Mouse (Mus musculus) adrenal gland, adult 18-20 months (tissue): ENCODE data around the gene Atg4d. TPM values are rescaled to one million over a fixed set of nuclear protein-coding genes. Genes with fewer than 3 reads are reported as not detected.
"Not testable (repeated sequence)": the region's sequence is repeated elsewhere in the genome, so short reads cannot be mapped to it uniquely, and the experiment has no call there.

Experiments
- DNase-seq, 2 experiments: peaks; one replicate each; pipeline ENCODE4 v3.0.0; 2021 to 2022; ENCODE audit warnings: low spot score in 2 of 2
- total RNA-seq, 2 experiments: library from RNA; stranded (reverse); gene quantifications; 1 replicate in 1 of 2; 2 replicates in 1 of 2; pipeline ENCODE4 v1.2.3; 2021

Atg4d gene
- total RNA-seq, 2 experiments from 2014 or later = 39.9 to 52.6 TPM

- no peak for DNase-seq
Measured at GRCm38 (mm10) chr9:21272391-21272790, 7.3 kb downstream of the Atg4d start.

DNA sequence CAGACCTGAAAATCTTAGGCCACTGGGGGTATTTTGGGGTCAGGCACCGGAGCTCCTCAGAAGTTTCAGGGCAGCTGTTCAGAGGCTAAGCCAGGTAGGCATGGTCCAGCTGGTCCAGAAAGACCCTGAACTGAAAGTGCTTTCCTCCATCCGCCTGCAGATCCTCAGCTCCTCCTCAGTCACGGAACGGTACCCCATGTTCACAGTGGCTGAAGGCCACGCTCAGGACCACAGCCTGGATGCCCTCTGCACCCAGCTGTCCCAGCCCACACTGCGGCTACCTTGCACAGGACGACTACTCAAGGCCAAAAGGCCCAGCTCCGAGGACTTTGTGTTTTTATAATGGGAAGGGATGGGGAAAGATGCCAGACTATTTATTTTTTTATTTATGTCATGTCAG, 8.0 kb downstream of the Atg4d start:
- no peak for DNase-seq

- no peak for DNase-seq
Measured at GRCm38 (mm10) chr9:21273520-21274228, 8.6 kb downstream of the Atg4d start.

DNA sequence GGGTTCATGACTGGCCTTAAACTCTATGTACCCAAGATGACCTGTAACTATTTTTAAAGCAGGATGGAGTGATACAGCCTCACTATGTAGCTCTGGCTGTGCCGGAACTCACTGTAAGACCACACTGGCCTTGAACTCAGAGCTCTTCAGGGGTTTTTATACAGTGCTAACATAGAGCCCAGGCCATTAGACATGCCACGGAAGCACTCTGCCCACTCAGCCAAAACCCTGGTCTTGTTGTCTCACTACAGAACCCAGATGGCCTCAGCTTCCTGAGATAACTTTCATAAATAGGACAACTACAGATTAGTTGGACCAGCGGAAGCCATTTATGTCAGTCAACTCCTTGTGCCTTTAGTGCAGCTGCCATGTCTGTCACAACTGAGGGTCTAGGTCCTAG, 9.2 kb downstream of the Atg4d start:
- DNase-seq = no peak

DNA sequence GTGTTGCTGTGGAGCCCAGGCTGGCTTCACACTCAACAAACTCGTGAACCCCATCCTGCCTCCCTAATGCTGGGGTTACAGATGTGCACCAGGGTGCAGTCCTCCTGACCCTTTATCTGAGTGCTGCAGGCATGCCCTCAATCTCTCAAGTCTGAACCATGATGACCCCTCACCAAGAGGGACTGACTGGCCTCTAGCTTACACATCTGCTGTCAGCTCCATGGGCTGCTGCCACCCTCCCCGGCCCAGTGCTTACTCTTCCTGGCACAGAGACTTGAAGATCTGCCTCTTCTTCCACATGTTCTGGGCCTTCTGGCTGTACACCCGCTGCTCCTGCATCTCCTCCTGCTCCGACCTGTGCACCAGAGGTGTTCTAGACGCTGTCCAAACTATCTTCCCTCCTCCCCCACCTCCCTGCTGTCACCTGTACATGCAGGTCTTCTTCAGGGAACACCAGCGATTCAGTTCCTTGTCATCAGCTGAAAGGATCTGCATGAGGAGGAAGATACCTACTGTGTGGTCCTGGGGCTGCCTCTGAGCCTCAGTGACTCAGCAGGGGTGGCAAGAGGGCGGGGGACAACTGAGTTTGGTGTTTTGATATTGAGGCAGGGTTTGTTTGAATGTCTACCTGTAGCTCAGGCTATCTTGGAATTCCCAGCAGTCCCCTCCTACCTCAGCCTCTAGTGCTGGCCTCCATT, 10.1 kb downstream of the Atg4d start:
- DNase-seq = no peak

- no peak for DNase-seq
Measured at GRCm38 (mm10) chr9:21275727-21276126, 10.6 kb downstream of the Atg4d start.

DNA sequence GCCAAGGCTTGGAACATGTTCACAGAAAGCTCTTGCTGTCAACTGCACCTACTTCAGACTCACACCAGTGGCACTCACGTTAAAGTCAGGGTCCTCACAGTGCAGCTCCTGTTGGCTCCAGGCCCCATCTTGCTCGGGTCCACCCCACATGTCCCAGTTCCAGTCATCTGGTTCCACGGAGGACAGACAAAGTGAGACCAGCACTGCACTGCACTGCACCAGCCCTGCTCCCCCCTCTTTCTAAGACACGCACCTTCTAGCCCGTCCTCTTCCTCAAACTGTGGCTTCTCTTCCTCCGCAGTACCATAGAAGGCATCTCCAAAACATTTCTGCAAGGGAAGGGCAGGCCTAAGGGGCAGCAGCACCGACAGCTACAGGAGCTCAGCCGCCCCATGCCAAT, 11.2 kb downstream of the Atg4d start:
- DNase-seq = no peak

DNA sequence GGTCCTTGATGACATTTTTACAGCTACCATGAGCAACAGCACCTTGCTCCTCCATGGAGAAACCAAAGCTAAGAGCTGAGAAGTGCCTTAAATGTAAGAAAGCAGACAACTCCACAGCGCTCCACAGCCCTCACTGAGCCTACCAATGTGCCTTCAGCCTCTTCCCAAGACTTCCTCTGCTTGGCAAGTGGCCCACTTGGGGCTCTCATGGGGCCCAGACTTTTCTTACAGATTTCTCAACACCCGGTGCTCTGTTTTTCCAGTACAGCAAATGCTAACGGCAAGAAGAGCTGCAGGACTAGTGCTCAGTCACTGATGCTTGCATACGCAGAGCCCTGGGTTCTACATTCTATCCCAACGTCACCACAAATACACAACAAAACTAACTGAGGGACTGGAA, 12.7 kb downstream of the Atg4d start:
- no peak for DNase-seq

DNA sequence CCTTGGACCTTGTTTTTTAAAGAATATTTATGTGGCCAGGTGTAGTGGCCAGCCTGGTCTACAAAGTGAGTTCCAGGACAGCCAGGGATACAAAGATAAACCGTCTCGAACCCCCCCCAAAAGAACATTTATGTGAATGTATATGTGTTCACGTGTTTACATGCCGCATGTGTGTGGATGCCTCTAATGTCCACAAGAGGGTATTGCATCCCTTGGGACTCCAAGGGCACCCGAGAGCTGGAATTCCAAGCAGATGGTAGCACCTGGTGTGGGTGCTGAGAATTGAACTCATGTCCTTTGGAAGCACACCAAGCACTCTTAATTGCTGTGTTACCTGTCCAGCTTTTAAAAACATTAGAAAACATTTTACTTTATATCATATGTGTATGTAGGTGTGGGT, 18.5 kb downstream of the Atg4d start:
- DNase-seq = no peak

DNA sequence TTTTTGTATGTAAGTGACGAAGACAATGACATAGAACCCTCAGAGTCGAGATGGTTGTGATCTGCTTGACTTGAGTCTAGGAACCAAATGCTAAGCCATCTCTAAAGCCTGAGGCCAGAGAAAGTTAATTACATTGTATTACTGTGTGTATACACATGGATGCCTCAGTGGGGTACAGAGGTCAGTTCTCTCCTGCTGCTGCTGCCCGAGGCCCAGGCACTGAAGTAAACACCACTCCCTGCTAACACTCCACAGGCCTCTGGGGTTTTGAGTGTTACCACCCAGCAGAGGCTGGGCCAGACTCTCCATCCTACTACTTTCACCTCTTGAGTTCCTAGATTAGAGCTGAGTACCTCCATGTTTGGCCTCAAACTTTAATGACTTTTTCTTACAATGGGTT, 18.9 kb downstream of the Atg4d start:
- DNase-seq = no peak

DNA sequence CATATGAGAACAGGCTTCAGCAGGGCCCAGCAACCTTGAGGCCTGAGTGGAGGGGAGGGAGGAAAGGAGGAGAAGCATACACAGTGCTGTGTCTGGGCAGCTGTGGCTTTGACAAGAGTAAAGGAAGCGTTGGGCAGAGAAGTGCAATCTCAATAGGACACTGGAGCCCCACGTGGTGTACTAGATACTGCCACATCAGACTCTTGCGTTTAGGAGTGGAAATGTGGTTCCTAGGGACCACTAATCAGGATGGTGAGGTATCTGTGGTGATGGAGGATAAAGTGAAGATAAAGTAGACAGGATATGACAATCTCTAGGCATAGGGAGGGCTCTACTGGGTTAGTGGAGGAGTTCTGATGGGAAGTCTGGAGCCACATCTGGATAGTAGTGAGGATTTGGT, 21.7 kb downstream of the Atg4d start:
- DNase-seq = no peak

- DNase-seq = peak; percentile 94 to 97
Measured at GRCm38 (mm10) chr9:21287571-21288402, 22.7 kb downstream of the Atg4d start, which contains the start of gene Kri1. Kri1 (minus strand) TSS chr9:21287969.

GRCm38 (mm10) chr9:21288404-21289336, 23.6 kb downstream of the Atg4d start:
- DNase-seq = peak; percentile 38 to 39

DNA sequence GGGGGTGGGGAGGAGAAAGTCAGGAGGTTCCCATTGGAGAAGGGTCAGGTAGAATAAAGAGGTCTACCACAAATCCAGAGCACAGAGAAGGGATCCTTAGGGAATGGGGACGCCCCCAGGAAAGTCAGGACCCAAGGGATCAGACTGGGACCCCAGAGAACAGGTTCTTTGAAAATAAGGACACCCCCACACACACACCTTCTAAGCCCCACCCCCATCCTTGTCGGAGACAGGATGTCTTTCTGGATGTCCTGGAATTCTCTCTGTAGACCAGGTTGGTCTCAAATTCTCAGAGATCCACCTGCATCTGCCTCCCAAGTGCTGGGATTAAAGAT, 24.2 kb downstream of the Atg4d start:
- DNase-seq = no peak

- DNase-seq = no peak
Measured at GRCm38 (mm10) chr9:21290589-21290988, 25.5 kb downstream of the Atg4d start.

GRCm38 (mm10) chr9:21291022-21291787, 26.1 kb downstream of the Atg4d start, which contains the start of gene Cdkn2d:
Cdkn2d (minus strand) TSS chr9:21291407.
- DNase-seq = peak; percentile 97

DNA sequence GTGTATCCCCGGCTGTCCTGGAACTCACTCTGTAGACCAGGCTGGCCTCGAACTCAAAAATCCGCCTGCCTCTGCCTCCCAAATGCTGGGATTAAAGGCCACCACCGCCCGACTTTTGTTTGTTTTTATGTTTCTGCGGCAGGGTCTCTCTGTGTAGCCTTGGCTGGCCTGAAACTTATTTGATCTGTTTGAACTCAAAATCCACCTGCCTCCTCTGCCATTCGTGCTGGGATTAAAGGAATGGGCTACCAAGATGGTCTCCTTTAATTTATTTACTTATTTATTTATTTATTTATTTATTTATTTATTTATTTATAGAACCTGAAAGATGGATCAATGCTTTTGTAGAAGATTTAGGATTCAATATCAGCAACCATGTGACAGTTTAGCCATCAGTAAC, 26.8 kb downstream of the Atg4d start:
- not testable (repeated sequence) for DNase-seq

DNA sequence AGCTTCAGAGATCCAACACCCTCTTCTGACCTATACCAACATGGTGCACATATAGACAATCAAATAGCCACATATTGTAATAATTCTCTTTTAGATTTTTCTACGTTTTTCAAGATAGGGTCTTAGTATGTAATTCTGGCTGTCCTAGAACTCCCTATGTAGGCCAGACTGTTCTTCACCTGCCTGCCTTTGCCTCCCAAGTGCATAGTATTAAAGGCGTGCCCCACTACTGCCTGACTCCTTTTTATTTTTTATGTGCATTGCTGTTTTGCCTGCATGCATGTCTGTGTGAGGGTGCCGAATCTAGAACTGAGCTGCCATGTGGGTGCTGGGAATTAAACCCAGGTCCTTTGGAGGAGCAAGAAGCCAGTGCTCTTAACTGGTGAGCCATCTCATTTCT, 27.2 kb downstream of the Atg4d start:
- no peak for DNase-seq

GRCm38 (mm10) chr9:21299014-21299413, 33.9 kb downstream of the Atg4d start:
- DNase-seq = no peak

GRCm38 (mm10) chr9:21305065-21305464, 40.0 kb downstream of the Atg4d start:
- DNase-seq = no peak
